Mouse (Mus musculus) left cerebral cortex, postnatal 25 days (tissue): ENCODE measurements around the gene Acox3. TPM values are rescaled to one million over a fixed set of nuclear protein-coding genes. Genes with fewer than 3 reads are reported as not detected.

ENCODE experiments used
- DNase-seq, 2 experiments: peaks; one replicate each; pipeline ENCODE4 v3.0.0; 2022; ENCODE audit warnings: low spot score in 2 of 2, mixed read lengths in 1 of 2
- intact Hi-C: fragments of 180-260 bp; cut with DNase I; formaldehyde crosslinking; loops from one replicate; pipeline ENCODE4 v1.15.1; 2025
- total RNA-seq, 2 experiments: library from RNA; stranded (reverse); gene quantifications; 2 replicates each; pipeline ENCODE4 v1.2.3; 2021

The Acox3 gene
- total RNA-seq, 2 experiments from 2014 or later = 26.6 to 29.5 TPM

GRCm38 (mm10) chr5:35606800-35607199 lies 24.0 kb downstream of the Acox3 start:
- intact Hi-C loops = no loop called here
- DNase-seq = no peak

GRCm38 (mm10) chr5:35607784-35608183 lies 24.9 kb downstream of the Acox3 start:
- intact Hi-C loops = no loop called here
- peak in 1 of 2 experiments; percentile 15 for DNase-seq

GRCm38 (mm10) chr5:35608559-35608958 lies 25.7 kb downstream of the Acox3 start:
- DNase-seq = no peak
- intact Hi-C loops = no loop called here

- DNase-seq = no peak
- intact Hi-C loops = no loop called here
These were observed 26.5 kb downstream of the Acox3 start for GRCm38 (mm10) chr5:35609381-35609780.

GRCm38 (mm10) chr5:35609971-35610370 lies 27.1 kb downstream of the Acox3 start:
- DNase-seq = no peak
- intact Hi-C loops = no loop called here

- DNase-seq = no peak
- intact Hi-C loops = no loop called here
These were observed 27.5 kb downstream of the Acox3 start for GRCm38 (mm10) chr5:35610381-35610780.

GRCm38 (mm10) chr5:35611170-35611569 lies 28.3 kb downstream of the Acox3 start:
- intact Hi-C loops = no loop called here
- DNase-seq = no peak

GRCm38 (mm10) chr5:35611900-35612299 lies 29.1 kb downstream of the Acox3 start:
- DNase-seq = no peak
- intact Hi-C loops = no loop called here

- no peak for DNase-seq
- intact Hi-C loops = no loop called here
These were observed 29.9 kb downstream of the Acox3 start for GRCm38 (mm10) chr5:35612722-35613121.

GRCm38 (mm10) chr5:35616943-35617342 lies 34.1 kb downstream of the Acox3 start:
- intact Hi-C loops = no loop called here
- DNase-seq = no peak

GRCm38 (mm10) chr5:35621114-35621513 lies 38.3 kb downstream of the Acox3 start:
- DNase-seq = no peak
- intact Hi-C loops = no loop called here

GRCm38 (mm10) chr5:35623831-35624230 lies 41.0 kb downstream of the Acox3 start:
- no peak for DNase-seq
- intact Hi-C loops = no loop called here

GRCm38 (mm10) chr5:35624751-35625239 lies 42.0 kb downstream of the Acox3 start:
- DNase-seq = no peak
- intact Hi-C loops = no loop called here

GRCm38 (mm10) chr5:35626408-35626807 lies 43.6 kb downstream of the Acox3 start:
- no peak for DNase-seq
- intact Hi-C loops = no loop called here

- DNase-seq = no peak
- intact Hi-C loops = no loop called here
These were observed 44.5 kb downstream of the Acox3 start for GRCm38 (mm10) chr5:35627307-35627840.

- DNase-seq = peak; percentile 20 to 43
- intact Hi-C loops = no loop called here
These were observed 45.8 kb downstream of the Acox3 start for GRCm38 (mm10) chr5:35628685-35629084.

GRCm38 (mm10) chr5:35629333-35629732 lies 46.5 kb downstream of the Acox3 start:
- intact Hi-C loops = no loop called here
- no peak for DNase-seq

GRCm38 (mm10) chr5:35630706-35631105 lies 47.9 kb downstream of the Acox3 start:
- no peak for DNase-seq
- intact Hi-C loops = no loop called here

- no peak for DNase-seq
- intact Hi-C loops = no loop called here
These were observed 48.4 kb downstream of the Acox3 start for GRCm38 (mm10) chr5:35631224-35631623.

- intact Hi-C loops = no loop called here
- no peak for DNase-seq
These were observed 48.9 kb downstream of the Acox3 start for GRCm38 (mm10) chr5:35631755-35632154.

- intact Hi-C loops = no loop called here
- no peak for DNase-seq
These were observed 50.0 kb downstream of the Acox3 start for GRCm38 (mm10) chr5:35632841-35633240.

- intact Hi-C loops = no loop called here
- DNase-seq = no peak
These were observed 53.2 kb downstream of the Acox3 start for GRCm38 (mm10) chr5:35636016-35636415.
